Mouse (Mus musculus): ENCODE results near the gene Cd28. TPM values are rescaled to one million over a fixed set of nuclear protein-coding genes. Genes with fewer than 3 reads are reported as not detected.
"Not testable (repeated sequence)": the region's sequence is repeated elsewhere in the genome, so short reads cannot be mapped to it uniquely, and the experiment has no call there.

Cd28 gene
- total RNA-seq, 4 experiments from 2014 or later = 0.27 to 0.47 (median 0.36) TPM; not detected in 1

- DNase-seq (ENCODE audit: low spot score in 2 of 2) = no peak
Observed at GRCm38 (mm10) chr1:60799795-60800345, 83.3 kb downstream of the Cd28 start.

- no peak for DNase-seq (ENCODE audit: low spot score in 2 of 2)
Observed at GRCm38 (mm10) chr1:60801210-60801671, 84.6 kb downstream of the Cd28 start.

GRCm38 (mm10) chr1:60803128-60803824 is 86.7 kb downstream of the Cd28 start:
- no peak for DNase-seq (ENCODE audit: low spot score in 2 of 2)

GRCm38 (mm10) chr1:60803825-60804696 is 87.5 kb downstream of the Cd28 start:
- no peak for DNase-seq (ENCODE audit: low spot score in 2 of 2)

- no peak for DNase-seq (ENCODE audit: low spot score in 2 of 2)
Observed at GRCm38 (mm10) chr1:60805178-60805577, 88.6 kb downstream of the Cd28 start.

- DNase-seq (ENCODE audit: low spot score in 2 of 2) = no peak
Observed at GRCm38 (mm10) chr1:60807748-60808147, 91.1 kb downstream of the Cd28 start.

- DNase-seq (ENCODE audit: low spot score in 2 of 2) = no peak
Observed at GRCm38 (mm10) chr1:60808466-60808865, 91.9 kb downstream of the Cd28 start.

GRCm38 (mm10) chr1:60809166-60809565 is 92.6 kb downstream of the Cd28 start:
- DNase-seq (ENCODE audit: low spot score in 2 of 2) = no peak

GRCm38 (mm10) chr1:60810821-60811220 is 94.2 kb downstream of the Cd28 start:
- no peak for DNase-seq (ENCODE audit: low spot score in 2 of 2)

- no peak for DNase-seq (ENCODE audit: low spot score in 2 of 2)
Observed at GRCm38 (mm10) chr1:60811998-60812397, 95.4 kb downstream of the Cd28 start.

- DNase-seq (ENCODE audit: low spot score in 2 of 2) = no peak
Observed at GRCm38 (mm10) chr1:60813411-60813810, 96.8 kb downstream of the Cd28 start.

- DNase-seq (ENCODE audit: low spot score in 2 of 2) = no peak
Observed at GRCm38 (mm10) chr1:60815912-60816311, 99.3 kb downstream of the Cd28 start.

GRCm38 (mm10) chr1:60818491-60818890 is 101.9 kb downstream of the Cd28 start:
- not testable (repeated sequence) for DNase-seq (ENCODE audit: low spot score in 2 of 2)

- no peak for DNase-seq (ENCODE audit: low spot score in 2 of 2)
Observed at GRCm38 (mm10) chr1:60819993-60820392, 103.4 kb downstream of the Cd28 start.

GRCm38 (mm10) chr1:60820981-60821380 is 104.4 kb downstream of the Cd28 start:
- DNase-seq (ENCODE audit: low spot score in 2 of 2) = no peak

- DNase-seq (ENCODE audit: low spot score in 2 of 2) = no peak
Observed at GRCm38 (mm10) chr1:60821590-60821989, 105.0 kb downstream of the Cd28 start.

Other genes with a start within 250 kb of the Cd28 start
- 10 to 100 TPM; 50.7 to 69.1 (median 62.3) TPM for gene Raph1, start 149.7 kb upstream of the Cd28 start, total RNA-seq (2022)
- not detected for gene Ctla4, start 170.2 kb downstream of the Cd28 start, total RNA-seq (2022)